Mouse (Mus musculus) megakaryocyte-erythroid progenitor cell, adult 5-6 weeks (primary cell): ENCODE measurements around the gene Plin5. TPM values are rescaled to one million over a fixed set of nuclear protein-coding genes. Genes with fewer than 3 reads are reported as not detected.

ENCODE experiments used
- ATAC-seq: replicated peaks from 2 replicates; pipeline ENCODE4 v1.8.0; 2016; ENCODE audit warnings: mild to moderate bottlenecking, inconsistent platforms; ENCODE audit not compliant: severe bottlenecking, poor library complexity, low FRiP score, low TSS enrichment
- total RNA-seq, 2 experiments: library from RNA; stranded (forward) in 1 of 2; stranded (reverse) in 1 of 2; fragments of 200-1000, 215-1000 nt in 1 of 2; fragments of >200 nt in 1 of 2; fragmentation: Nextera tagmentation in 1 of 2; gene quantifications; 2 replicates each; pipeline ENCODE4 v1.2.3; 2014 to 2017

Gene Plin5
- total RNA-seq (2014; fragmentation: Nextera tagmentation) (not detected in 2 replicates), total RNA-seq (2017) (0.23 TPM in 1 of 2 replicates, not detected in the other)

DNA sequence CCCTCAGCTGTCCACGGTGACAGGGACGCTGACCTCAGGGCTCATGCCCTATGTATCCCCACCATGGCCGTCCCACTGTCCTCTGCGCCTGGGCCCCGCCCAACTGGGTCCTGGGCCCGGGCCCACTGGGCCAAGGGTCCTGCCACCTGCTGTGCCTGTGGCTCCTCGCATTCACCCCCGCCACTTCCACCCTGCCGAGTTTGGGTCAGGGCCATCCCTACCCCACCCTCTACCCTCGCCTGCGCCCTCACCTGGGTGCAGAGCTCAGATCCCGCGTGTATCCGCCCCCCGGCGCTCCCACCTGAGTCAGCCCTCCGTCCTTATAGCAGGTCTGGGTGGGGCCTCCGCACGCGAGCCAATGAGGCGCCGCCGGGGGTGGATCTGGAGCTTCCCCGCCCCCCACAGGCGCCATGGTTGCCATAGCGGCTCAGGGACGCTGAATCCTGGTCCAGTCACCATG lies at the start of gene Plin5:
Plin5 (minus strand) TSS at position 346 of the 460 bp plus-strand sequence.
- peak; percentile 60 for ATAC-seq

DNA sequence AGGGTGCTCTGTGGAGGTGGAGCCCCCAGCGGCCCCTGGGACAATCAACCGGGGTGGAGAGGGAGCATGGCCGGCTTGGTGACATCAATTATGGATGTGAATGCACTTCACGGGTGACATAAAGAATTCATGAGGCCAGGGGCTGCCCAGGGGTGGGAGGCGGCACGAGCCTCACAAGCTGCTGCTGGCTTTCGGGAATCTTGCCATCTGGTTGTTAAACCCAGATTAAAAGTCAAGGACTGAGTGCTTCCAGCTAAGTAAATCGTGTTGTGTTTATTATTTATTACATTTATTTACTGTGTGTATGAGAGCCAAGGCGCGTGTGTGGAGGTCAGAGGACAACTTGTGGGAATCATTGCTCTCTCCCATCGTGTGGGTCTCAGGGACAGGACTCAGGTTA lies 48.3 kb upstream of the Plin5 start:
- no peak for ATAC-seq

DNA sequence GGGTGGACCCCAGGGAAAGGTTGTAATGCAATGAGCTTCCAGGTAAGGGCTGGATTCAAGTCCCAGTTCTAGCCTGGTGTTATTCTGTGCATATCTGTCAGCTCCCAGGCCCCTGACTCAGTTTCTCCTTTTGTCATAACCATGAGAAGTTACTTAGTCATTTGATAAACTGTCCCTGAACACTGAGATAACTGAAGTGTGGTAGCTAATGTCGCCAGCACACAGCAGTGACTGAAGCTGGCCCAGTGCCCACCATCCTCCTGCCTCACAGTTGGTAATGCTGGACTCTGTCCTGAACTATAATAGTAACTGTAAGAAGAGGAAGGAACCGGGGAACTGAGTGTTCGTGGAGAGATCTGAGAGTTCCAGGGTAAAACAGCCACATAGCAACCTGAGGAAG lies 47.1 kb upstream of the Plin5 start:
- ATAC-seq = no peak

DNA sequence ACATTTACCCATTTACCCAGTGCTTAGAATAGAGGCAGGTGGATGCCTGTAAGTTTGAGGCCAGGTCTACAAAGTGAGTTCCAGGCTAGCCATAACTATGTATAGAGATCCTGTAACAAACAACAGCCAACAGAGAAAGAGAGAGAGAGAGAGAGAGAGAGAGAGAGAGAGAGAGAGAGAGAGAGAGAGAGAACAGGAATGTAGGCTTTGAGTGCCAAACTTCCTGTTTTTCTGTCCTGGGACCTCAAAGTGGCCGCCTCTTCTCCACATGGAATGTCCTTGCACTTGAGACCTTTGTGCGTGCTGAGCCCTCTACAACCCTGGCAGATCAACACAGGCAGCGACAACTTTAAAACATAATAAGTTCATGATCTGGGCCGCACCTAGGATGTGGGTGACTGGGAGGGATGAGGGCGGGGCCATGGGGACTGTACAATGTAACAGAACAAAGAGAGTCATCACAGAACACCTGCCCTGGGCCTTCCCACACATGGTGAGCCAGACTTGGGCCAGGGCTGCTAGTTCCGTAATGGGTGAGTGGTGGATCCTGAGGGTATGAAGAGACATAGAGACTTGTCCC lies 46.2 kb upstream of the Plin5 start:
- ATAC-seq = no peak

DNA sequence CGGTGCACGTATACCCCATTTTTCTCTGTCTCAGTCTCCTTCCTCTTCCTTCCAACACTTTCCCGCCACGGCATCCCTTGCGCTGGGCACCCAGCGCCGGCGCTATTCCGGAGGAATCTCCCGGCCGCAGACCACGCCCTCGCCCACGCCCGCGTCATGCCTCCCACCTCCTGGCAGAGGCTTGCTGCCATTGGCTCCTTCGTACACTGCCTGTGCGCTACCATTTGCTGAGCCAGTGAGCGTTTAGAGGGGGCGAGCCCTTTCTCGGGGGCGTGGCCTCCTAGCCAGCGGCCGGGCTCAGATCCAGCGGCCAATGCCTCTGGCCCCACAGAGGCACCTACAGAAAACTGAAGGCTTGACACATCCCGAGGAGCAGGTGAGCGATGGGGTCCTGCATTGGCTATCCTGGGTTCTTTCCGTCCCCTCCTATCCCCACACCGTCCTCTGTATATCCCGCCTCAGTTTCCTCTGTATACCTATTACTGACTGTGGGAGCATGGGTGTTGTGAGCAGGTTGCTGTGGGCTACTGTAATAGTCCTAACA lies 44.9 kb upstream of the Plin5 start, which contains the start of gene Tnfaip8l1:
Tnfaip8l1 (plus strand) TSS at position 247 of the 544 bp plus-strand sequence.
- ATAC-seq = peak; percentile 98

DNA sequence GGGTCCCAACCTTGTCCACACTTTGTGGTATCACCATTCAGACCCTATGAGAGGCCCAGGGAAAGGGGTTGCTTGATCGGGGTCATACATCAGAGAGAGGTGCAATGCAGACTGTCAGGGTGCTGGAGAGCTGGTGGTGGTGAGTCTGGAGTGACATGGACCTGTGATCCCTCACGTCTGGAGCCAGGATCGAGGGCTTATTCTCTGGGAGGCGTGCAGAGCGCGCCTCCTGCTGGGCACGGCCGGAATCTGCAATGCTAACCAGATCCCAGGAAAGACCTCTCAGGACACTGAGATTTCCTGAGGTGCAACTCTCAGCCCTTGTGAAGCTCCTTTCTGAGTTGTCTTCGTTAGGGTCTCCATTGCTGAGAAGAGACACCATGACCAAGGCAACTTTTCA lies 42.3 kb upstream of the Plin5 start:
- peak; percentile 13; the same call in 1 of the 2 replicates for ATAC-seq

DNA sequence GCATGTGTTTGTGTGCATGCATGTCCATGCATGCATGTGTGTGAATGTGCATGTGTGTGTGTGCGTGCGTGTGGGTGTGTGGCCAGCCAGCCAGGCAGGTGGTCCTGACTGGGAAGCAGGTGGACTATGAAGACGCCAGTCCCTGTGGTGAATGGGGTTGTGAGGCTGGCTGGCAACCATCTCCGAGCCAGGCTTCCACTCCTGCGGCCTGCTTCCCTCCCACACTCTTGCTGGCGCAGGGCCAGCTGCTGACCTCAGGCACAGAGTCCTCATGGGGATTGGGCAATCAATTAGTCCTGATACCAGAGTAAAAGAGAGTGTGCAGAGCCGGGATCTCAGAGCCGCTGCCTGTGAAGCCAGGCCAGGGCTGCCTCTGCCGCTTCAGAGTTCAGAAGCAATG lies 36.2 kb upstream of the Plin5 start:
- ATAC-seq = no peak

DNA sequence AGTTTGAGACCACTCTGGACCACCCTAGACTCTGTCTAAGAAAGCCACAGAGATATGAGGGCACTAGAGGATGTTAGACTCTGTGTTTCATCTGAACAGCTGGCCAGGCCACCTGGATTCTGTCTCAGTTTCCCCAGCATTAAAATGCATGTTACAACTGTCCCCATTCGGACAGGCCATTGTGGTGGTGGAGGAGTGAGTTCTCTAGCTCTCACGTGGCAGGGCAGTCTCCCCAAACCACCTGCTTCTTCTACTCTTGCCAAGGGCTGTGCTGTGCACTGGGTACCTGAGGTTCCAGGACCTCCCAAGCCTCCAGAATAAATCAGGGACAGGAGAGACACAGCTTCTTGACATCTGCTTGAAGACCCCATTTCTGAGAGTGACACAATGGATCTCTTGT lies 32.5 kb upstream of the Plin5 start:
- ATAC-seq = no peak

DNA sequence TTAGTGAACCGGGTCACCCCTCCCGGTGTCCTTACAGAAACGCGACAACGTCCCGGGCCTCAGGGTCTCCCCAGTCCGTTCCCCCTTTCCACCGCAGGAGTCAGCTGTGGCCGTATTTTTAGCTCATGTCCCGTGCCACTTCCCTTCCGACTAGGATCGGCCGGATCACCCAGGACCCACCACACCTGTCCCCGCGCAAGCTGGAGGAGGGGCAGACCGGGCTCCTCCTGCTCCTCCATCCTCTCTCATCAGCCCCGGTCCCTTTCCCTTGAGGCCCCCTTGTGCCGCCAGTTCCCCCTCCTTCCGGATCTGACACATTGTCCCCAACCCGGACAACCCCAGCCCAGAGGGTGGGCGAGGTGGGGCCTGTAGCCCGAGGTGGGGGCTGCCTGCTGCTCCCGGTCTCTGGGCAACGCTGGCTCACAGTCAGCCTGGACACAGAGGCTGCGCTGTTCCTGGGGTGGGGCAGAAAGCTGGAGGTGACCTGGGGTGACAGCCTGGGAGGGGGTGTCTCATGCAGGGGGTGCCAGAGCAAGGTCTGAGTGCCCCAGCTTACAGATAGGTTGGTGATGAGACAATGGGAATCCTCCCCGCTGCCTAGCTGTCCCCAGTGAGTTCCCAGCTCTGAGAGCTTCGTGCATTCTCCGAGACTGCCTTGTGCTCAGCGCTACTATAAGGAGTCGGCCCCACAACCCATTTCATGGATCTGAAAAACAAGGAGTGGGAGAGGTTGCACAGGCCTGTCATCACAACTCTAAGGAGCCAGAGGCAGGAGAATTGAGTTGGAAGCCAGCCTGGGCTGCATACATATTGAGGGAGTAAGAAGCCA lies 31.6 kb upstream of the Plin5 start:
- no peak for ATAC-seq

DNA sequence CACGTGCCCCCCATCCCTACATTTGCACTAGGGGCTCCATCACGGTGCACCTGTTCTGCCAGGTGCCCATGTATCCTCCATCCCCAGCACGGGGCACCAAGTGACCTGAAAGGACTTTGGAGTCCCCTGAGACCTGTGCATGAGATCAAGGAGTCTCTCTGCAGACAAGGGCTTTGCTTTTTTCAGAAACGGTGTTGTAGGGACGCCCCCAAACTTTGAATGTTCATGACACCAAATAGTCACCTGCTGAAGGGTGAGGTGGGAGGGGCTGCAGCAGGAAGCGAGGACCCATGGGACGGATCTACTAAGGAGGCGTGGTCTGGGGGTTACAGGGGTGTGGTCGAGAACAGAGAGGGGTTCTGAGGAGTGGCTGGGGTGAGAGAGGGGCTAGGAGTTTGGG lies 30.9 kb upstream of the Plin5 start:
- no peak for ATAC-seq

DNA sequence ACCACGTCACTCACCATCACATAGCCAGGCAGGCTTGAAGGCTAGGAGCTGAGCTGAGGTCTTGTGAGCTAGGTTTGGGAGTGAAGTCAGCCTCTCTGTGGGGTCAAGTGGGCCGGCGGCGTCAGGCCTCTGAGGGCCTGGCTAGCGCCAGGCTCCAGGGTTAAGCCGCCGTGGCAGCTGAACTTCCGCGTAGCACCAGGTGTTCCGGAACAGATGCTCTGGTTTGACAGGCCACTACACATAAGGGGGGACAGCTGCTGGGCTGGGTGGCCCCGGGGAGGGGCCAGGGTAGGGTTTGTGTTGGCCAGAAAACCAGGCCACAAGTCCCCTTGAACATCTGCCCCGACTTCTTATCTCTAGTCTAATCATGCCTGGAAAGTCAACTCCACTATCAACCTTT lies 30.0 kb upstream of the Plin5 start:
- ATAC-seq = no peak

DNA sequence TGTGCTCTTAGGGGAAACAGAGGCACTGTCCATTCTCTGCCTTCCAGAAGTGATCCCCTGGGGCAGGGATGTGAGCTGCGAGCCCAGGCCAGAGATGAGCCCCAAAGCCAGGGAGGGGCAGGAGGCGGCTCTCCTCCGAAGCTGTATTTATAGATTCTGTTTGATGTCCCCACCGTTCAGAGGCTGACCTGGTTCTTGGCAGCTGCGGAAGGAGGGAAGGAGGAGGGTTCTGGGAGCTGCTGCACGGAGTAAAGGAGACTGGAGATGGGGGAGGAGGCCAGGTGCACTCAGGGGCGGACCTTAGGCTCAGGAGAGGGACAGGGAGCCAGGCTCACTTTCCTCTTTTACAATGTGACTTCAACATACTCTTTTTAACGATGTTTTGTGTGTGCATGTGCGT lies 28.7 kb upstream of the Plin5 start:
- ATAC-seq = no peak

DNA sequence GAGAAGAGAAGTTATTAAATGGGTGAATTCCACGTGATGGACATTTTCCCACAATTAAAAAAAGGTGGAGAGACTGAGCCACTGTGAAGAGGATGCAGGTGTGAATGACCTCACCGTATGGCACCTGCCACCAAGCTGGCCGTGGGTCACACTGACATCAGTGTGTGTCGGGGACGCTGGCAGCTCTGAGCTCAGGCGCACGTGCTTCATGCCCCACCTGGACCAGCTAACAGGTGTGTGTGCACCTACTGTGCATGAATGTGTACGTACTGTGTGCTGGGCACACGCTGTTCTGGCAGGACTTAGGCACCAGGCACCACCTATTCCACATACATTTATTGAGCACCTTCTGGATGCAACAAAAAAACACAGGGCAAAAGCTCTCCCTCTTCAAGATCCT lies 27.1 kb upstream of the Plin5 start:
- ATAC-seq = no peak

DNA sequence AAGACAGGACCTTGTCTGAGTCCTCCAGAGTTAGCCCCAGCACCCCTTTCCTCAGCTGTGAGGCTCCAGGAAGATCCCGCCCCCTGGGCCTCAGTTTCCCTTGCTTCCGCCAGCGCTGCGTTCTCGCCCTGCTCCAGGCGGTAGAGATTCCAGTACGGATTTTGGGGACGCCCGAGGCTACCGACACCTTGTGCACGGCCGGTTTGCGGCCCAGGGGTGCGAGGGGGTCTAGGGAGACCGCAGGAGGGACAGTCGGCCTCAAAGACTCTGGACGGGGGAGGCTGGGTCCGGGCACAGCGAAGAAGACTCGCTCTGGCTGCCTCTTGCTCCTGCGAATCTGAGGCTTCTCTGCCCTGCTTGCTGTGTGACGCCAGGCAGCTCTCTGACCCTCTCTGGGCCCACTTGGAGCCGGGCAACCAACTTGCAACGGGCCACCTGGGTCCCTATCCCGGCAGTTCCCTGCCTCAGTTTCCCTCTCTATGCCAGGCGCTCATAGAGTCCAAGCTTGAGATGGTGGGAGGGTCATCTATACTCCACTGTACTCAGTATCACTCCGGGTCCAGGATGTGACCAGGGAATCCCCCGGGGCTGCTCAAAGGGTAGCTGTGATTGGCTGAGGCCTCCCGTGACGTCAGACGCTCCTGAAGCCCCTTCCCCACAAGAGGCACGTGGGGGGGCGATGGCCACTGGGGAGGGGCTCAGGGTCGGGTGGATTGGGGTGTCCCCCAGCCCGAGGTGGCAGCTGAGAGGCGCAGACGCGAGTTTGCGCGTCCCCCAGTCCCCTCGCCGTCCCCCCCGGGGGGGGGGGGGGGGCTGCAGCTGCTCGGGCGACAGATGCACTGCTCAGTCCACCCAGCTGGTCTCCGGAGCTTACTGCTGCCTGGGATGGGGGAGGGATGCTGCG lies 24.6 kb upstream of the Plin5 start:
- no peak for ATAC-seq

DNA sequence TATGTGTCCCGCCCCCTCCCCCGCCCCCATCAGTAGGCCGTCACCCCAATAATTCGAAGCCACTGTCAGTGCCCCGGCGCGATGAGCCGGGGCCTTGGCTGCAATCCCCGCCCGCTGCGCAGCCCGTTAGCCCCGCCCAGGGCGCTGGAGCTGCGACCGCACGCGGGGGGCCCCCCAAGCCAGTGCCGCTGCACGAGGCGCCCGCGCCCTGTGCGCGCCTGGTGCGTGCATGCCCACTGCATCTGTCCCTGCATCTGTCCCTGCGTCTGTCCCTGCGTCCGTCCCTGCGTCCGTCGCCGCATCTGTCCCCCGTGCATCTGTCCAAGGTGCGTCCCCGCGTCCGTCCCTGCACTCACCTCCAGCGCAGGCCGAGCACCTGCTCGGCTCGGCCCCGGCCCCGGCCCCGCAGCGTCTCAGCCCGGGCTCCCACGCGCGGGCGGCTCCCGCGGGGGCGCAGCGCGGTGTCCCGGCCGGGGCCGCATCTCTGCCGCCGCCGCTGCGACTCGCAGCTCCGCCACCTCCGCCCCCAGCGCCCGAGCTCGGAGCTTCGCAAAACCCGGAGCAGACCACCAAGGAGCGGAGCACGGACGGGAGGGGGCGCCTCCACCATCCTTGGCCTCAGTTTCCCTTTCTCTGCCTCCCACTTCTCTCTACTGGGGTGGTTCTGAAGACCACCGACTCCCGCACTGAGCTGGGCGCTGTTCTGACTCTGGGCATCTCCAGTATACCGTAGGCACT lies 22.6 kb upstream of the Plin5 start, which contains the start of gene Sema6b:
Sema6b (minus strand) TSS at position 486 of the 738 bp plus-strand sequence.
- ATAC-seq = no peak

DNA sequence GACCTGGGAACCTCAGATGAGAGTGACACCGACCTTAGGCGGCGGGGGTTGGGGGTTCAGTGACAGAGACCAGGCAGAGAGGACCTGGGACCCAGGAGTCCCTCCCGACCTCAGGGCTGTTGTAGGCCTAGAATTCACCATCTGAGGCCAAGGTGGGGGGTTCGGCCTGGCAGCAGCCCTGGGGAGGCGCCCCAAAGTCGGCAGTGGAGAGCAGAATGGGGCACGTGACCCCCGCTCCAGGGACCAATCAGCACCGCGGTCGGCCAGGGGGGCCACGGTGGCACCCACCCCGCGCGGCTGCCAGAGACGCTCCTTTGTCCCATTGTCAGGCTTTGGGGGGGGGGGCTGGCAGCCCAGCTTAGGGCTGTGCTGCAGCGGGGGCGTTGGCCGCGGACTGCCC lies 22.0 kb upstream of the Plin5 start:
- ATAC-seq = no peak

DNA sequence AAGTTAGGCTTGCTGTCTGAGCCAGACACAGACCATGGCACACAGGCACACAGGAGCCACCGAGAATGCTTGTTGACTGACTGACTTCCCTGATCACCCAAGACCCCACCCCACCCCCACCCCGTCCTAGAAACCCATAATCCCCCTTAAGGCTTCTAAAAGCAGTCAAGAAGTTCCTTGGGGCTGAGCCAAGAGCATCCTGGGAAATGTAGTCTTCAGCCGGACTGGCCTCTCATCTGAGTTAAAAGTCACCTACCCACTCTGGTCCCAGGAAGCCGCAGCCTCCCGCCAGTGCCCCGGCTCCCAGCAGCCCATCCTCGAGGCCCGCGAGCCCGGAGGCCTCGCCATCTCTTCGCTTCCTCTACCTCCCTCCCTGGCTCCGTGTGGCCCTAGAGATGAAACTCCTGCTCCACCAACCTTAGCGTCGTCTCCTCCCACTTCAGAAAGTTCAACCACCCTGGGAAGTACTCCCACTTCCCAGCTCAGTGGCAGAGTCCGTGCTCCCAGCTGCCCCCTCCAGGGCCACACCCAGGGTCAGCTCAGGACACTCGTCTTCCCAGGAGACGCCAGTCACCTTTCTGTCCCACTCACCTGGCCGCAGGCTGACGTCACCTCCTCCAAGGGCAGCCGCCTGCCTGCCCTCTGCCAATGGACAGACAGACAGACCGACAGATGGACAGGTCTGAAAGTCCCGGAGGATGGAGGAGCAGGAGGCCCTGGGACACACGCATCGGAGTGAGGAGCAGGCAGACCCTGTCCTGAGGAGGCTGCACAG lies 20.6 kb upstream of the Plin5 start:
- no peak for ATAC-seq

DNA sequence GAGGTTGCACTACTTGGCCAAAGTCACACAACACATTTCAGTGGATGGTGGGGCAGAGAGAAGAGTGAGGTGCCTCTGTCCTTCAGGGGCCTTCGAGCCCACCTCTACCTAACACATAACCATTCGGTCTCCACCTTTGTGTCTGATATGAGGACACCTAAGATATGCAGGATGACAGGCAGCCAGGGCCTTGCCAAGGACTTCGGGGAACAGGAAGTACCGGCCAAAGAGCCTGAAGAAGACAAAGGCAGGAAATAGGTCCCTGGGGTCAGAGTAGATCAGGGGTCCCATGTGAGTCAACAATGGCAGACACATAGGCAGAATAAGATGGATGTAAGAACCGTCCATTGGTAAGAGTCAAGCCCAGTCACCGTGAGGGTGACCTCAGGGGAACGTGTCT lies 19.2 kb upstream of the Plin5 start:
- no peak for ATAC-seq
